Mouse (Mus musculus) adrenal gland, adult (tissue): ENCODE measurements around the gene Folr2.

Experiments
- DNase-seq, 2 experiments: peaks; one replicate each; pipeline ENCODE4 v3.0.0; 2022 to 2023; ENCODE audit warnings: low spot score in 1 of 2; ENCODE audit not compliant: inconsistent age in 2 of 2

Folr2 gene

GRCm38 (mm10) chr7:101857094-101857493 lies at the start of gene Folr2:
TSS of gene Folr2 (minus strand) at chr7:101857194.
- no peak for DNase-seq

DNA sequence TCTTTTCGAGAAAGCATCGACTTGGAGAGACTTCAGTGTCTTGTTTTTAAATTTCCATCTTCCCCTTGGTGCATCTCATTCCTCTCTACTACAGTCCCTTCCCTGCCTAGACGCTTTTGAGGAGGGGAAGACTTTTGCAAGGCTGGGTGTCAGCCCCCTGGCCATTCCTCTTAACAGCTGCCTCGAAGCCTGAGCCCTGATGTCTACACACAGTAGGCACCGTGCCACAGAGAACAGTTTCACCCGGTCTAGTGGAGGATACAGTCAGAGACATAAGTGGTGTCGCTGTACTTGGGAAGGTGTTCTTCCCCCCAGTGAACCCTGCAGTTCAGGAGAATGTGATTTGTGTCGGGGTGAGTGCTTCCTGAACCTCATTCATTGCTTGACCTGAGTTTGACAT lies 49.7 kb upstream of the Folr2 start:
- peak in 1 of 2 experiments; percentile 66 for DNase-seq

GRCm38 (mm10) chr7:101906287-101906681 lies 49.3 kb upstream of the Folr2 start, which contains the start of gene Tomt:
TSS of gene Tomt (minus strand) at chr7:101906359.
- DNase-seq: no peak

DNA sequence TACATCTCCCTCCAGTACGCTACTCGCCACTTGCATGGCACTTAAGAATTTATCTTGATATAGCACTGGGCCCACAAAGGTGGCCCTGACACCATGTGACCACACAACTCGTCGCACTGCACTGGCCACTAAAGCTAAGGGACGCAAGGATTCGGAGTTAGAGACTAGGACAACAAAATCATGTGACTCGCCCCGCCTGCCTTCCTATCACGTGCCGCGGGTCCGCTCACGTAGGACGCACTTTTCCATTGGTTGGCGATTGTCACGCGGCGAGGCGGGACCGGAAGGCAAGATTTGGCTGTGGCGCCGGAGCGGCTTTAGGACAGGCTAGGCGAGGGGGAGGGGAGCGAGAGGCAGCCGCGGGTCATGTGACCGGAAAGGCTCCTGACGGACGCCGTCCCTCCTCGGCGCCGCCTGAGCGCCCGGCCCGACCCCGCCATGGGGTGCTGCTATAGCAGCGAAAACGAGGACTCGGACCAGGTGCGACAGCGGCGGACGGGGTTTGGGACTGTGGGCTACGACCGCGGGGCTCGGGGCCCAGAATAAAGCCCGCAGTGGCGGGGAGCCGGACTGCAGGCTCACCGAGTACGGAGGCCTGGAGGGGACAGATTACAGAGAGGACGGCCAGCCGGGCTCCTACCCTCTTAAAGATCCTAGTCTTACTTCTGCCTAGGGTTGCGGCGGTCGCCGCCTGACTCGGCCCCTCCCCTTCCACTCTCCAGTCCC lies 48.7 kb upstream of the Folr2 start, which contains the start of gene Lamtor1:
Lamtor1 (plus strand) TSS at position 344 of the 726 bp plus-strand sequence.
- peak; percentile 100 for DNase-seq

DNA sequence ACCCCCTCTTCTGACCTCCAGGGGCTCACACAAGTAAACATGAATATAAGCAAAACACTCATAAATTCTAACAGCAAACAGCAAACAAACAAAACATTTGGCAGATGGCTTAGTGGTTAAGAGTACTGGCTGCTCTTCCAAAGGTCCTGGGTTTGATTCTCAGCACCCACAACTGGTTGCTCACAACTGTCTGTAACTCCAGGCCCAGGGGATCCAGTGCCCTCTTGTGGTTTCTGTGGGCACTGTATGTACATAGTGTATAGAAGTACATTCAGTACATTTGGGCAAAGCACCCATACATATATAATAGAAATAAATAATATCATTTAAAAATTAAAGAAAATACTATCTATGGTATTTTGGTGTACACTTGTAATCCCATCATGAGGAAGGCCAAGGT lies 45.9 kb upstream of the Folr2 start:
- DNase-seq: no peak

GRCm38 (mm10) chr7:101901969-101902368 lies 45.0 kb upstream of the Folr2 start:
- DNase-seq: no peak

- no peak for DNase-seq
Measured at GRCm38 (mm10) chr7:101900331-101901097, 43.5 kb upstream of the Folr2 start.

- peak; percentile 98 to 99 for DNase-seq
Measured at GRCm38 (mm10) chr7:101896104-101897066, 39.4 kb upstream of the Folr2 start.

GRCm38 (mm10) chr7:101895695-101896094 lies 38.7 kb upstream of the Folr2 start:
- DNase-seq: no peak

GRCm38 (mm10) chr7:101888460-101888859 lies 31.5 kb upstream of the Folr2 start:
- no peak for DNase-seq

- no peak for DNase-seq
Measured at GRCm38 (mm10) chr7:101886274-101886673, 29.3 kb upstream of the Folr2 start.

GRCm38 (mm10) chr7:101884160-101884559 lies 27.2 kb upstream of the Folr2 start:
- no peak for DNase-seq

DNA sequence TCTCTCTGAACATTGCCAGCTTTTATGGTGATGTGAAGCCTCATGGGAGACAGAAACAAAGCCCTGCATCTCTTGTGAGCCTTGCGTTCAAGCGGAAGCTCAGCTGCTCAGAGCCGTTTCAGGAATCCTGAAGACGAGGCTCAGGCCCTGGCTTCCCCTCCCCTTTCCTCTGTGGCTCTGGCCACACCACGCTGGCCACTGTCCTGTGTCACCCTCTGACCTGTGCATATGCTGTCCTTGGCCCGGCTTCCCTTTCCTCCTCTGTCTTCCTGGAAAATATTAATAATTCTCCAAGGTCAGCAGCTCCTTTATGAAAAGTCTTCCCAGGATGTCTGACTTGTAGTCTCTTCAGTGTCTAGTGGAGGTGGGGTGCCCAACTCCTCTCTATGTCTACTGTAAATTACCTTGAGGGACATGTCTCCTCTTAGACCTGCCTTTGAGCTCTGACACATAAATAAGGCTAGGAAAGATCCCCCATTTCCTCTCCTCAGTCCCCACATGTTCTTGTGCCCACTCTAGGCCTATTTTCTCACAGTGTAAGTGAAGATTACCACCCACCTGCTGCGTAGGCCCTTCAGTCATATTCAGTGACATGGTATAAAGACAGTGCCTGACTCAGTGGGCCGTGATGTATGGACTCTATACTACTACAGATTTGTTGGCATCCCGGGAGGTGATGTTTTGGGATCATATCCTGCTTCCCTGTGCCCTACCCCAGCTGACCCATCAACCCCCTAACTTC lies 25.6 kb upstream of the Folr2 start:
- peak in 1 of 2 experiments; percentile 66 for DNase-seq

DNA sequence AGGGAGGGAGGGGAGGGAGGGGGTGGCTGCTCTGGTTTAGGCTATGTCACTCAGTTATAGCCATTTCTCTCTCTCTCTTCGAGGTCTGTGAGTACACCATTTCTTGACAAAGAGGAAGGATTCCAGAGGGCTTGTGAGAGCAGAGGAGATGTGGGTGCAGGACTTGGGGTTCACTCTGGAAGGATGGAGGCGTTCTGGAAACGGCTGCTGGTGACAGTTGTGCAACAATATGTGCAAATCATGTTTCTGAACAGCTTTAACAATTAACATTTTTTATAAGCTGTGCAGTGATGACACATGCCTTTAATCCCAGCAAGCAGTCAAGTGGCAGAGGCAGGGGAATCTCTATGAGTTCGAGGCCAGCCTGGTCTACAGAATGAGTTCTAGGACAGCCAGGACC lies 23.9 kb upstream of the Folr2 start:
- DNase-seq: no peak

- peak; percentile 62 to 78 for DNase-seq
Measured at GRCm38 (mm10) chr7:101875978-101876377, 19.0 kb upstream of the Folr2 start.

DNA sequence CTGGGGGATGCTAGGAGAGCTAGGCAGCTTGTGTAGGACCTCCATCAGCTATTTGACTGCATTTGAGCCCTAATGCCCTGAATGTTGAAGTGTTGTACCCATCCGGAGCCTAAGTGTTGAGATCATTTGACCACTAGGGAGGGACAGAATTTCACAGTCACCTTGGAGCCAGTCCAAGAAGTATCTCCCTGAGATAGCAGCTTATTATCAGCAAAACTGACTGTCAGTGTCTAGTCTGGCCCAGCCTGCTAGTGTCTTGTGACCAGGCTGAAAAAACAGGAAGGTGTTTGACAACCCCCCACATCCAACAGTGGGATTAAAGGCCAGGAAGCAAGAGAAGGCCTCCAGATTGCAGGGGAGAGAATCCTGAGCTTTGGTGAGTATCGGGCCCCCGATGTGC lies 14.3 kb upstream of the Folr2 start:
- peak; percentile 31 to 75 for DNase-seq

DNA sequence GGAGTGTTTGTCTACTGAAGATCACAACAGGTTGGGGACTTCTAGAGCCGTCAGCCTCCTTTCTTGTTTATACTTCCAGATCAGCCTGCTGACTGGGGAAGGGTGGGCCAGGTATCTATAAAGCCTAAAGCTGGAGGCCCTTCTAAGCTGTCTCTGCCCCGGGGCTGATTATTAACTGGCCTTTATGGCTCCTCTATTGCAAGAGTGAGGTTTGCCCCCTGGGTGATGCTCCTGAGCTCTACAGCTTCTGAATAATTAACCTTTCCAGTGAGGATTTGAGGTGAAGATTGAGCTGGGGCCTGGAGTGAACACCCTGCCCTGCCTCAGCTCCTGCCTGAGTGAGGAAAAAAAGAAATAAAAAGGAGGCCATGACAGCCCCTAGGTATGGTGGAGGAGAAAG lies 13.6 kb upstream of the Folr2 start, which contains the start of gene Folr1:
Folr1 (minus strand) TSS at position 160 of the 400 bp plus-strand sequence.
- no peak for DNase-seq

DNA sequence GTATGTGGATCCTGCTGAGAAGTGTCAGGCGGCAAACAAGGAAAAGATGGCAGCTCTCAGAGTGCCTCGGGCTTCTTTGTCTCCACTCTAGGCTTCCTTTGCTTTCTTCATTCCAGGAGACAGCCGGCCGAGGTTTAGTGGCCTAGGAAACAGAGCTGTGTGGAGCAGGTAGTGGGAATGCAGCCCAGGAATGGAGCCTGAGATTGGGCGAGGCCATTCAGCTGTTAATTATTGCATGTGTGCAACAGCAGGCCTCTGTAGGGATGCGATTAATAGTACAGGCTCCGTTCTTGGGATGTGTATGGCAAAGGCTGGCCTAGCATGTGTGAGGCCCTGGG lies 12.1 kb upstream of the Folr2 start:
- no peak for DNase-seq

- DNase-seq: no peak
Measured at GRCm38 (mm10) chr7:101868241-101869162, 11.5 kb upstream of the Folr2 start.
